Mouse (Mus musculus) common myeloid progenitor, adult 5-6 weeks (primary cell): ENCODE results near the gene E130308A19Rik. TPM values are rescaled to one million over a fixed set of nuclear protein-coding genes. Genes with fewer than 3 reads are reported as not detected.

Source experiments
- ATAC-seq: replicated peaks from 2 replicates; pipeline ENCODE4 v1.8.0; 2016; ENCODE audit warnings: low read depth, mild to moderate bottlenecking, moderate TSS enrichment, inconsistent platforms; ENCODE audit not compliant: poor library complexity, severe bottlenecking
- total RNA-seq: library from RNA; stranded (forward); fragments of 200-1000, 187-1606 nt; gene quantifications from 2 replicates; pipeline ENCODE4 v1.2.3, GENCODE M21; 2017

Gene E130308A19Rik
- total RNA-seq, 1 experiment from 2014 or later = 11.1 TPM

- ATAC-seq = peak; percentile 17; the same call in 1 of the 2 replicates
Measured at GRCm38 (mm10) chr4:59805968-59806878, 180.2 kb downstream of the E130308A19Rik start.

DNA sequence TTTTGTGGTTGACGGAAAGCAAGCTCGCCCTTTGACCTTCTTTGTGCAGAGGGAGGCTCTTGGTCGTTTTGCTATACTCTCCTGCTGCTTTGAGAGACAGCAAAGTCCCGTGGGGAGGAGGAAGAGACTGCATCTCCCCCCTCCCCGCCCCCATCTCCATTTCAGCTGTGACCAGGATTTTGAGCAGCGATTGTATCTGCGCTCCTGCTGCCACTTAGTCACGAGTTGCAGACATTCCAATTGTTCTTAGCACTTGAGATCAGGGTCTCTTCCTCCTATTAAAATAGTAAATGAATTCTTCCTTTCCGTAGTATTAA lies 180.8 kb downstream of the E130308A19Rik start:
- no peak for ATAC-seq

DNA sequence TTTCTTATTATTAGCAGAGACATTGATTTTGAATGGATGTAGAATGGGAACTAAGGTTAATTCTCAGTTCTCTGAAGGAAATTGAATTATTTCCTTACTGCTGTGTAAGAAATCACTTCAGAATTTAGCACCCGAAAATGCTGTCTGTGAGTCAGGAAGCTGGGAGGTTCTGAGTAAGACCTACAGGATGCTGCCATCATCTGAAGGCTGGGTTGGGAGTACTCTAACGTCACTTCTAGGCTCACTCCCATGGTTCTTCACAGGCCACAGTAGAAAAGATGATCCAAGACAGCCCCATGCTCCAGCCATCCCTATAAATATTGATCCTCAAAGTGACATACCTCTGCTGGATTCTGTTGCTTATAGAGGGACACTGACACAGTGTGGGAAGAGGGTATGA lies 181.5 kb downstream of the E130308A19Rik start:
- no peak for ATAC-seq

DNA sequence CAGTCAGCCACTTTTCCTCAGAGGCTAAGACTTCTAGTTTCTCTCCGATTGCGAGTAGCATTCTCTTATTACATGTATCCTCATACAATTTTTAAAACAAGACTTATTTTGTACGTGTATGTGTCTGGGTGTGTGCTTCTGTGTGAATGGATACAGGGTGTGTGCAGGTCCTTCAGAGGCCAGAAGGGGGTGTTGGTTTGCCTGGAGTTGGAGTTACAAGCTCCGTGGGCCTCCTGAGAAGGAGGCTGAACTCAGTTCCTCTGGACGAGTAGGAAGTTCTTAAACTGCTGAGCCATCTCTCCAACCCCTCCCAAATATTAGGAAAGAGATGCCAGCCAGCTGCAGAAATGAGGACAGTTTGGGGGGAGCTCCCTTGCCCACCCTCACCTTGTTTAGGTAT lies 182.4 kb downstream of the E130308A19Rik start:
- ATAC-seq = peak; percentile 34

Other genes starting within 250 kb of the E130308A19Rik start
- gene Susd1, start 187.6 kb upstream of the E130308A19Rik start, total RNA-seq = 104 and 126 TPM in 2 replicates
- 230 and 244 TPM in 2 replicates for gene Ptbp3, start 76.8 kb upstream of the E130308A19Rik start, total RNA-seq
- 30.1 and 46.0 TPM in 2 replicates for gene Hsdl2, start 44.6 kb upstream of the E130308A19Rik start, total RNA-seq
- gene Inip, start 175.4 kb downstream of the E130308A19Rik start, total RNA-seq = 70.6 and 76.9 TPM in 2 replicates
- gene Snx30, start 179.6 kb downstream of the E130308A19Rik start, total RNA-seq = 25.9 and 28.8 TPM in 2 replicates